Mouse (Mus musculus) C2C12 (cell line): ENCODE data around the gene Cep41.

Experiments used
- CEBPB ChIP-seq: IDR thresholded peaks from one replicate; pipeline ENCODE4 v1.6.1; 2011; ENCODE audit warnings: low read depth, mild to moderate bottlenecking, control low read depth, moderate library complexity
- CTCF ChIP-seq: IDR thresholded peaks from one replicate; pipeline ENCODE4 v1.5.1; 2011; ENCODE audit not compliant: control insufficient read depth, insufficient read depth, insufficient read length
- FOSL1 ChIP-seq: IDR thresholded peaks from one replicate; pipeline ENCODE4 v1.8.0; 2011; ENCODE audit warnings: mild to moderate bottlenecking, low read length; ENCODE audit not compliant: poor library complexity, insufficient read depth, severe bottlenecking
- MAX ChIP-seq: IDR thresholded peaks from one replicate; pipeline ENCODE4 v1.6.1; 2011; ENCODE audit warnings: mild to moderate bottlenecking, control low read depth
- MYOD1 ChIP-seq: IDR thresholded peaks from one replicate; pipeline ENCODE4 v1.6.1; 2011; ENCODE audit warnings: low read depth; ENCODE audit not compliant: control insufficient read depth, insufficient read length

- TF ChIP-seq CTCF = no peak
- TF ChIP-seq MYOD1 = no peak
- no peak for TF ChIP-seq CEBPB
- TF ChIP-seq MAX = no peak
- no peak for TF ChIP-seq FOSL1
These were observed 79.3 kb downstream of the Cep41 start for GRCm38 (mm10) chr6:30614251-30614650.
